In genomic region chr4:107167798-107168197, GRCm38 (mm10) we compare ENCODE assay signal across 18 mouse cellular contexts. TPM values are rescaled to one million over a fixed set of nuclear protein-coding genes. Genes with fewer than 3 reads are reported as not detected.
"Had no signal": no experiment of that assay in that cellular context is flagged by ENCODE, and none has a peak within 500 bp of the region (broad histone marks: within the 10 kb centered on the region; RNA-seq: fewer than 3 reads in every experiment).

No protein-coding gene starts in this region.

- H3K27ac ChIP-seq: limb, embryonic 15.5 days; liver, embryonic 12.5 days; midbrain, embryonic 12.5 days; neural tube, embryonic 15.5 days; stomach, embryonic 15.5 days had no signal

- ATAC-seq: intestine, postnatal 0 days; liver, embryonic 12.5 days; midbrain, embryonic 16.5 days had no signal

- DNase-seq: kidney, adult 8-10 months; kidney, postnatal 25 days; spleen, adult 18-20 months; thymus, postnatal 36 days had no signal

- H3K9ac ChIP-seq: limb, embryonic 15.5 days; liver, embryonic 12.5 days; midbrain, embryonic 12.5 days; neural tube, embryonic 15.5 days; stomach, embryonic 15.5 days had no signal

- H3K9me3 ChIP-seq: limb, embryonic 15.5 days; liver, embryonic 12.5 days; midbrain, embryonic 12.5 days; neural tube, embryonic 15.5 days; stomach, embryonic 15.5 days had no signal

- H3K4me3 ChIP-seq: limb, embryonic 15.5 days; liver, embryonic 12.5 days; midbrain, embryonic 12.5 days; myocyte; neural tube, embryonic 15.5 days; stomach, embryonic 15.5 days had no signal

- H3K4me1 ChIP-seq: midbrain, embryonic 12.5 days; stomach, embryonic 15.5 days had no signal

- H3K4me2 ChIP-seq: limb, embryonic 15.5 days; liver, embryonic 12.5 days; midbrain, embryonic 12.5 days; neural tube, embryonic 15.5 days; stomach, embryonic 15.5 days had no signal

- H3K27me3 ChIP-seq: limb, embryonic 15.5 days; liver, embryonic 12.5 days; midbrain, embryonic 12.5 days; neural tube, embryonic 15.5 days; stomach, embryonic 15.5 days had no signal

RNA-seq across cellular contexts. Expression of gene Ldlrad1, which starts 41.2 kb away (rescaled TPM):
- total RNA-seq: layer of hippocampus, postnatal 25 days; left cerebral cortex, postnatal 25 days had no signal
- polyA plus RNA-seq: intestine, postnatal 0 days; kidney, embryonic 16.5 days; limb, embryonic 11.5 days; limb, embryonic 15.5 days; liver, embryonic 12.5 days; liver, embryonic 16.5 days; midbrain, embryonic 12.5 days; midbrain, embryonic 16.5 days; myocyte; neural tube, embryonic 11.5 days; neural tube, embryonic 15.5 days; stomach, embryonic 15.5 days had no signal
